Mouse (Mus musculus) hindbrain, postnatal 0 days (tissue): ENCODE results near the gene Leo1. TPM values are rescaled to one million over a fixed set of nuclear protein-coding genes. Genes with fewer than 3 reads are reported as not detected.
A peak's percentile ranks its signal among the peaks of the same experiment; 100 is the strongest.

ENCODE experiments used
- ATAC-seq: fragments of 200-750 bp; cut with Nextera tagmentation; 2 replicates; pipeline ENCODE4 v1.8.0; 2017; ENCODE audit warnings: mild to moderate bottlenecking, moderate TSS enrichment, moderate library complexity
- DNase-seq: peaks from one replicate; pipeline ENCODE4 v3.0.0-alpha.2; 2015; ENCODE audit warnings: low spot score
- H3K27ac ChIP-seq: fragments of 300-500 bp; sonication (generic); 2 replicates; pipeline ENCODE4 v1.5.1; 2014; ENCODE audit warnings: mild to moderate bottlenecking
- H3K27me3 ChIP-seq: fragments of 300-500 bp; sonication (generic); 2 replicates; pipeline ENCODE4 v1.6.1; 2014; ENCODE audit warnings: low read length, mixed read lengths; ENCODE audit not compliant: insufficient read depth
- H3K36me3 ChIP-seq: fragments of 300-500 bp; sonication (generic); 2 replicates; pipeline ENCODE4 v1.6.1; 2014; ENCODE audit warnings: low read length, mixed read lengths; ENCODE audit not compliant: insufficient read depth
- H3K4me1 ChIP-seq: fragments of 300-500 bp; sonication (generic); 2 replicates; pipeline ENCODE4 v1.6.1; 2014; ENCODE audit warnings: antibody characterized with exemption, low read length, mixed read lengths; ENCODE audit not compliant: insufficient read depth
- H3K4me2 ChIP-seq: fragments of 300-500 bp; sonication (generic); 2 replicates; pipeline ENCODE4 v1.6.1; 2014; ENCODE audit warnings: low read depth, mild to moderate bottlenecking, low read length, moderate library complexity, mixed read lengths
- H3K4me3 ChIP-seq: fragments of 300-500 bp; sonication (generic); 2 replicates; pipeline ENCODE4 v1.5.1; 2014; ENCODE audit warnings: low read length
- H3K9ac ChIP-seq: fragments of 300-500 bp; sonication (generic); replicated peaks from 2 replicates; pipeline ENCODE4 v1.6.1; 2014; ENCODE audit warnings: mild to moderate bottlenecking, low read length, moderate library complexity, mixed read lengths
- H3K9me3 ChIP-seq: fragments of 300-500 bp; sonication (generic); 2 replicates; pipeline ENCODE4 v1.6.1; 2016; ENCODE audit warnings: low read length, mixed read lengths
- CTCF ChIP-seq: IDR thresholded peaks from 2 replicates; pipeline ENCODE4 v1.5.1; 2016; ENCODE audit warnings: antibody characterized with exemption, control low read depth, low read depth
- WGBS: fragments of 180-500 bp; shearing (Covaris S2); extraction: QIAGEN DNeasy Blood & Tissue Kit; methylation state at CpG from one replicate; pipeline ENCODE4 v1.1.7; 2014; 5-methylcytosine and 5-hydroxymethylcytosine counted together
- polyA plus RNA-seq: library from polyadenylated mRNA; unstranded; fragments of >200 nt; fragmentation: Nextera tagmentation; extraction: Ambion mirVana; gene quantifications from 2 replicates; pipeline ENCODE4 v1.2.1, GENCODE M21; 2015
- total RNA-seq: library from RNA; depleted of rRNA; stranded (reverse); fragments of >200 nt; gene quantifications from 2 replicates; pipeline ENCODE4 v1.2.3, GENCODE M21; 2014

The Leo1 gene
- total and polyA plus RNA-seq, 2 experiments from 2014 or later = 19.4 to 41.2 TPM

- ATAC-seq = no peak
- no peak overlapping the region for H3K4me2 ChIP-seq
- TF ChIP-seq CTCF = no peak
- no peaks in the 10 kb centered on the region for H3K27me3 ChIP-seq
- 56% methylated on average over 3 of the region's 3 CpGs for WGBS
- H3K4me3 ChIP-seq = no peak overlapping the region
- H3K36me3 ChIP-seq = no peaks in the 10 kb centered on the region
- H3K4me1 ChIP-seq = no peaks in the 10 kb centered on the region
- no peaks in the 10 kb centered on the region for H3K9me3 ChIP-seq
- H3K9ac ChIP-seq = no peak overlapping the region
- DNase-seq = no peak
- no peak overlapping the region for H3K27ac ChIP-seq
These were observed 8.6 kb upstream of the Leo1 start for GRCm38 (mm10) chr9:75432694-75433093.

- DNase-seq (peak; percentile 74), ATAC-seq (no peak)
- Histone ChIP-seq H3K27ac (no peak overlapping the region), H3K36me3 (no peaks in the 10 kb centered on the region), H3K9ac (no peak overlapping the region), H3K9me3 (no peaks in the 10 kb centered on the region), H3K4me2 (no peak overlapping the region), H3K4me3 (no peak overlapping the region), H3K4me1 (no peaks in the 10 kb centered on the region), H3K27me3 (no peaks in the 10 kb centered on the region)
- peak; percentile 66 for TF ChIP-seq CTCF
- WGBS = 37% methylated on average over 7 of the region's 7 CpGs
These were observed 7.0 kb upstream of the Leo1 start for GRCm38 (mm10) chr9:75434172-75434793.

GRCm38 (mm10) chr9:75434872-75435271 is 6.5 kb upstream of the Leo1 start:
- no peak for ATAC-seq
- no peaks in the 10 kb centered on the region for H3K9me3 ChIP-seq
- H3K27ac ChIP-seq = no peak overlapping the region
- H3K27me3 ChIP-seq = no peaks in the 10 kb centered on the region
- H3K4me1 ChIP-seq = no peaks in the 10 kb centered on the region
- H3K9ac ChIP-seq = no peak overlapping the region
- DNase-seq = no peak
- no peak overlapping the region for H3K4me2 ChIP-seq
- no peak for TF ChIP-seq CTCF
- no peak overlapping the region for H3K4me3 ChIP-seq
- WGBS = 74% methylated on average over 6 of the region's 6 CpGs
- H3K36me3 ChIP-seq = no peaks in the 10 kb centered on the region

GRCm38 (mm10) chr9:75435291-75435690 is 6.0 kb upstream of the Leo1 start:
- H3K36me3 ChIP-seq = no peaks in the 10 kb centered on the region
- no peaks in the 10 kb centered on the region for H3K4me1 ChIP-seq
- ATAC-seq (no peak), DNase-seq (no peak)
- H3K27me3 ChIP-seq = no peaks in the 10 kb centered on the region
- H3K4me2 ChIP-seq = no peak overlapping the region
- no peak overlapping the region for H3K27ac ChIP-seq
- H3K9ac ChIP-seq = no peak overlapping the region
- WGBS = 87% methylated on average over 4 of the region's 4 CpGs
- no peak for TF ChIP-seq CTCF
- H3K9me3 ChIP-seq = no peaks in the 10 kb centered on the region
- H3K4me3 ChIP-seq = no peak overlapping the region

- H3K36me3 ChIP-seq = no peaks in the 10 kb centered on the region
- no peak overlapping the region for H3K27ac ChIP-seq
- DNase-seq (peak; percentile 71), ATAC-seq (peak; percentile 82)
- H3K9ac ChIP-seq = no peak overlapping the region
- H3K4me1 ChIP-seq = no peaks in the 10 kb centered on the region
- H3K27me3 ChIP-seq = no peaks in the 10 kb centered on the region
- no peak for TF ChIP-seq CTCF
- H3K9me3 ChIP-seq = no peaks in the 10 kb centered on the region
- H3K4me2 ChIP-seq = no peak overlapping the region
- H3K4me3 ChIP-seq = no peak overlapping the region
- 5% methylated on average over 12 of the region's 12 CpGs for WGBS
These were observed 5.4 kb upstream of the Leo1 start for GRCm38 (mm10) chr9:75435918-75436317.

- WGBS = 43% methylated on average over 6 of the region's 6 CpGs
- Histone ChIP-seq H3K27me3 (no peaks in the 10 kb centered on the region), H3K9ac (no peak overlapping the region), H3K4me3 (no peak overlapping the region), H3K4me1 (0 out of 2 replicates have a peak, but pooled peaks cover 8% of the 10 kb centered on the region), H3K36me3 (no peaks in the 10 kb centered on the region), H3K9me3 (no peaks in the 10 kb centered on the region), H3K27ac (no peak overlapping the region), H3K4me2 (no peak overlapping the region)
- DNase-seq = peak; percentile 31
- ATAC-seq = no peak
- TF ChIP-seq CTCF = peak; percentile 53
These were observed 3.5 kb upstream of the Leo1 start for GRCm38 (mm10) chr9:75437653-75438385.

- DNase-seq (no peak), ATAC-seq (peak; percentile 88)
- H3K9me3 ChIP-seq = no peaks in the 10 kb centered on the region
- H3K9ac ChIP-seq = peak overlapping the region; percentile 87
- under 1% methylated on average over 31 of the region's 31 CpGs for WGBS
- H3K4me2 ChIP-seq = peak overlapping the region; percentile 88
- H3K36me3 ChIP-seq = peaks cover 11% of the 10 kb centered on the region; the same call in 1 of the 2 replicates
- peak overlapping the region; percentile 85 for H3K4me3 ChIP-seq
- H3K4me1 ChIP-seq = 0 out of 2 replicates have a peak, but pooled peaks cover 10% of the 10 kb centered on the region
- peak overlapping the region; percentile 89 for H3K27ac ChIP-seq
- H3K27me3 ChIP-seq = no peaks in the 10 kb centered on the region
- TF ChIP-seq CTCF = peak; percentile 48
These were observed 387 bp downstream of the Leo1 start for GRCm38 (mm10) chr9:75441691-75442131.
